Mouse (Mus musculus) macrophage (primary cell): ENCODE measurements around the gene Tssk3. TPM values are rescaled to one million over a fixed set of nuclear protein-coding genes. Genes with fewer than 3 reads are reported as not detected.
"Not testable (repeated sequence)": the region's sequence is repeated elsewhere in the genome, so short reads cannot be mapped to it uniquely, and the experiment has no call there.

ENCODE experiments used
- H3K27ac ChIP-seq: fragments of 350-480 bp; formaldehyde crosslinking; 2 replicates; pipeline ENCODE4 v1.9.0; 2021
- H3K36me3 ChIP-seq: fragments of 350-480 bp; formaldehyde crosslinking; 2 replicates; pipeline ENCODE4 v1.9.0; 2021; ENCODE audit errors: inconsistent target
- H3K4me3 ChIP-seq: fragments of 350-480 bp; formaldehyde crosslinking; 2 replicates; pipeline ENCODE4 v1.9.0; 2021; ENCODE audit errors: inconsistent target
- H3K79me2 ChIP-seq: fragments of 350-480 bp; formaldehyde crosslinking; 2 replicates; pipeline ENCODE4 v1.9.0; 2021; ENCODE audit errors: inconsistent target
- WGBS: methylation state at CpG from one replicate; pipeline ENCODE4 v1.1.7; 2026; ENCODE audit warnings: inconsistent platforms; ENCODE audit not compliant: missing documents; 5-methylcytosine and 5-hydroxymethylcytosine counted together
- polyA plus RNA-seq: library from polyadenylated mRNA; stranded (reverse); fragments of 250-400 nt; gene quantifications from 3 replicates; pipeline ENCODE4 v1.2.4, GENCODE M21; 2018; ENCODE audit warnings: inconsistent platforms

Gene Tssk3
- polyA plus RNA-seq, 1 experiment from 2014 or later, result not detected

- H3K79me2 ChIP-seq, result no peaks in the 10 kb centered on the region
- H3K4me3 ChIP-seq, result no peak overlapping the region
- WGBS, result 98% methylated on average over 3 of the region's 3 CpGs
- no peak overlapping the region for H3K27ac ChIP-seq
- peaks cover 73% of the 10 kb centered on the region for H3K36me3 ChIP-seq
Measured at GRCm38 (mm10) chr4:129479863-129480262, 11.0 kb downstream of the Tssk3 start.

- WGBS, result 97% methylated on average over 11 of the region's 11 CpGs
- Histone ChIP-seq H3K79me2 (no peaks in the 10 kb centered on the region), H3K27ac (no peak overlapping the region), H3K36me3 (peaks cover 73% of the 10 kb centered on the region), H3K4me3 (no peak overlapping the region)
Measured at GRCm38 (mm10) chr4:129476047-129476446, 14.8 kb downstream of the Tssk3 start.

DNA sequence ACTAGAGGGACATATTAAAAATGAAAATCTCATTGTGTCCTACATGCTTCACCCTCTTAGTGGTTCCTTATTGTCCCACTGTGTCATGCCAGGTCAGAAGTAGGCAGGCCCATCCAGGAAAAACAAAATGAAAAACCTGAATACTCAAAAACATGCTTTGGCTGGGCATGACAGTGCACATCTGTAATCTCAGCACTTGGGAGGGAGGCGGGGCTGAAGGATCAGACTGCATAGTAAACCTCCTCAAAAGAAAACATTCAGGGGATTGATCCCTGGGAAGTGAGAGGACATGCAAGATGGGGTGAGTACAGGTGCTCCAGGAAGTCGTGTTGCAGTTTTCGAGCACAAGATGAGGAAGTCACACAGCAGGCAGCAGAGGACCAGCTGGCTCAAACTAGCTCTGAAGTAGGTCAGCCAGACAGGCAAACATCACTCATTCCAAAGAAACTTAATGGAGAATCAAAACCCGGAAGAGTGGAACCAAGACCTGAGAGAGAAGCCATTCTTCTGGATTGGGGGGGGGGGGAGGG lies 26.5 kb downstream of the Tssk3 start:
- Histone ChIP-seq H3K27ac (no peak overlapping the region), H3K79me2 (peaks cover 29% of the 10 kb centered on the region), H3K4me3 (no peak overlapping the region), H3K36me3 (peaks cover 46% of the 10 kb centered on the region)
- 76% methylated on average over 4 of the region's 4 CpGs for WGBS

GRCm38 (mm10) chr4:129463097-129464059 lies 27.4 kb downstream of the Tssk3 start:
- no peak overlapping the region for H3K27ac ChIP-seq
- H3K36me3 ChIP-seq, result peaks cover 36% of the 10 kb centered on the region
- 90% methylated on average over 24 of the region's 24 CpGs for WGBS
- peaks cover 29% of the 10 kb centered on the region for H3K79me2 ChIP-seq
- H3K4me3 ChIP-seq, result no peak overlapping the region

DNA sequence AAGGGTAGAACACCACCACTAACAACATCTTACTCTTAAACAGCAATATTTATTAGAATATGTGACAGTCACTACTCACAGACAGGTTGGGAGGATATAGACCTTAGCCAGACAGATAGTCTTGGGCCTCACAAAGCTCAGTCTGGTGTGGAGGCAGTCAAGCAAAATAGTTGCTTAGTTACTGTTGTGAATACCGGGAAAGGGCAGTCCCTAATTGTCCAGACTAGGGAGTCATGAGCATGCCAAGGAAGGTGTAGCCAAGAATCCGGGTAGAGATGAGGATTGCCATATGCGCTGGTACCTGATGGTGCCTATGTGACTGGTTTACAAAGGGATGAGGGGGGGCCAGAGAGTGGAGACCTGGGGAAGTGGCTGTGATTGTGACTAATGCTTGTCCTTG lies 28.7 kb downstream of the Tssk3 start:
- peak overlapping the region; percentile 40 for H3K27ac ChIP-seq
- WGBS, result 45% methylated on average over 3 of the region's 3 CpGs
- peaks cover 24% of the 10 kb centered on the region; the same call in 1 of the 2 replicates for H3K36me3 ChIP-seq
- H3K79me2 ChIP-seq, result peaks cover 29% of the 10 kb centered on the region
- H3K4me3 ChIP-seq, result peak overlapping the region; percentile 81

DNA sequence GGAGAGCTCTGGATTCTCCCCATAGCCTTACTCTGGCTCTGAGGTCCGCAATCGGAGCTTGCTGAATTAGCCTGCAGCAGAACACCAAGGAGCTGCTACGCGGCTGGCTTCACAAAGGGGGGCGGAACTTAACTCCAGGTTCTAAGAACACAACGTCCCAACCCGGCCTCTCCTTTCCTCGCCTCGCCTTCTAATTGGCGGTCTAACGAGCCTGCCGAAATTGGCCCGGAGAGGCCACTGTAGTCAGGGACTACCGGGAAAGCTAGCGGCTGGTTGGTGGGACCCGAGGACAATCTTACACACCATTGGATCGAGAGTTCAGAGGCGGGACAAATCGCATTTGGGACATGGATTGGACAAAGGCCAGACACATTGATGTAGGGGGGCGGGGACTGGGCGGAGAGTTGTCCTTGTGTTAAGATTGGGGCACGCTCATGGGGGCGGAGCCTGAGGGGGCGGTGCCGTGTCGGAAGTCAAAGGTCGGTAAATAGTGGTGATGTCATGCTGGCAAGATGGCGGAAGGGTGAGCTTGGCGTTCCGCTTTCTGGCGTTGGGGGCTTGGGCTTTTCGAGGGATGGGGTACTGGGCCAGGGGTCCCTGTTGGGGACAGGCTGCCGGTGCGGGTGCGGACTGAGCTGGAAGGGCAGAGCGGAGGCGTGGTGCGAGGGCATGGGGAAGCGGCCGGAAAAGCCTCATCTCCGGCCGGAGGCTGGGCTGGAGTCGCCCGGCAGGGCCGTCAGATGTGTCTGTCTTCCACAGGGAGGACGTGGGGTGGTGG lies 29.4 kb downstream of the Tssk3 start, which contains the start of gene Bsdc1:
Gene Bsdc1, plus strand, starts transcription at position 399 of the 778 bp plus-strand sequence.
- WGBS, result under 1% methylated on average over 42 of the region's 46 CpGs
- peaks cover 29% of the 10 kb centered on the region for H3K79me2 ChIP-seq
- peak within 1 kb of the TSS; percentile 81 for H3K4me3 ChIP-seq
- H3K36me3 ChIP-seq, result peaks cover 16% of the 10 kb centered on the region; the same call in 1 of the 2 replicates
- peak within 1 kb of the TSS; percentile 40 for H3K27ac ChIP-seq

DNA sequence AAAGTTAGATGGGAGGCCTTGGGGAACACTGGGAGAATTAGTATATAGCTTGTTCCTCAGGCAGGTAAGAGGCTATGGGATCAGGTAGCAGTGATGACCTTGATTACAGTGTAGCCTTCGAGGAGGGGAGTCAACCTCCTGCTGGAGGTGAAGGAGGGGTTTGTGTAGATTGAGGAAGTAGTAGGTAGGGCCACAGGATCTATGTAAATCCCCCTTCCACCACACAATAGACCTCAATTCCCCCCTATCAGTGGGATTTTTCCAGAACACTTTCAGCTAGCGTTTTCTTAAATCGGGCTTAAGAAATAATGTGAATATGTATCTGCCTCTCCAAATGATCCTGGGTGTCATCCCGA lies 30.0 kb downstream of the Tssk3 start:
- peak overlapping the region; percentile 35; the same call in 1 of the 2 replicates for H3K27ac ChIP-seq
- WGBS, result 0% methylated on average over 4 of the region's 4 CpGs

DNA sequence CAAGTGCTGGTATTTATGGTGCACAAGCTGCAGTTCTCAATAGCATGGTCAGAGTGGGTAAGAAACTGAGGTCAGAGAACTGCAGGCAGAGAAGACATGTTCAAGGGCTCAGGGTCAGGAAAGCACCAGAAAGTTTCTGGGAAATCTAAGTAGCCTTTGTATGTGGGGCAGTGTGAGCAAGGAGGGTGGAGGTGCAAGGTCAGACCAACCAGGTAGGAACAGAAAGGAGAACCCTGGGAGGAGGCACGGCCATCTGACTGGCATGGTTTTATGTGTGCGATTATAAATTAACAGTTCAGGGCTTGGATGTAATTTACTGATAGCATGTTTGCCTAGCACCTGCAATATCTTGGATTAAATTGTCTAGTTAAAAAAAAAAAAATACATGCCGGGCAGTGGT lies 31.1 kb downstream of the Tssk3 start:
- 89% methylated on average over 3 of the region's 3 CpGs for WGBS
- H3K36me3 ChIP-seq, result no peaks in the 10 kb centered on the region; the same call in 1 of the 2 replicates
- H3K4me3 ChIP-seq, result no peak overlapping the region
- peaks cover 29% of the 10 kb centered on the region for H3K79me2 ChIP-seq
- H3K27ac ChIP-seq, result no peak overlapping the region

More for the DNA sequence above, 30.0 kb downstream of the Tssk3 start:
- peaks cover 29% of the 10 kb centered on the region for H3K79me2 ChIP-seq
- H3K4me3 ChIP-seq, result peak overlapping the region; percentile 81
- peaks cover 11% of the 10 kb centered on the region; the same call in 1 of the 2 replicates for H3K36me3 ChIP-seq

GRCm38 (mm10) chr4:129457311-129457710 lies 33.5 kb downstream of the Tssk3 start:
- H3K79me2 ChIP-seq, H3K36me3 ChIP-seq, H3K27ac ChIP-seq, H3K4me3 ChIP-seq: not testable (repeated sequence)
- 88% methylated on average over 2 of the region's 2 CpGs for WGBS

DNA sequence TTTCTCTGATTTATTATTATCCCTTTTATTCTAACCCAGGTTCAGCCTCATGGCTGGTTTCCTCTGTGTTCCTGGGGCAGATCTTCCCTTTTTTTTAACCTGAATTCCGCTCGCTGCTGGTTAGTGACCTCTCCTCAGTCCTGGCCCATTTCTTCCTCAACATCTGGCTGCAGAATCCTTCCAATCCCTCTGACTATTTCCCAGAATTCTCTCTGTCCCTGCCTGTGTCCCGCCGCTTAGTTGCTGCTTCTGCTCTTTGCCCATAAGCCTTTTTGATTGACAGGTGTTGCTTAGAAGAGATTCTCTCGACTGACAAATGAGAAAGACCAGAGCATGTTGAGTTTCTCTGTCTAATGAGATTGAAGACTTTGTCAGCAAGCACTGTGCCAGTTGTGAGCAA lies 34.7 kb downstream of the Tssk3 start:
- no peaks in the 10 kb centered on the region for H3K79me2 ChIP-seq
- H3K4me3 ChIP-seq, result no peak overlapping the region
- H3K27ac ChIP-seq, result no peak overlapping the region
- H3K36me3 ChIP-seq, result no peaks in the 10 kb centered on the region
- WGBS, result 83% methylated on average over 5 of the region's 5 CpGs

DNA sequence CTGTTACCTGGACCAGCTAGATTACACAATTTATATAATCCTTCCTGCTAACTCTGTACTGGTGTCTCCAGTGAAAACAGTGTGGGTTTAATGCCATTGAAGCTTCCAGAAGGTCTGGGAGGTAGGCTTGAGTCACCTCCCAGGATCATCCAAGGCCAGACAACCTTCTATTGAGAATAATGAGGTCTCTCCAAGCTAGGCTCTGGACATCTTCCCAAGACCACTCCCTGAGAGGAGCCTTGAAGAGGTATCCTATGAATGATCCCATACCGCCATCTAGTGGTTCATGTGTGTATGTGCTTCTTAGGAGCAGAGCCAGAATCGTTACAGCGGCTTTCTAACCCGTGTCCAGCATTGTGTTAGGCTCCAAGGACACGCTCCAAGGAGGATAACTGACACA lies 35.6 kb downstream of the Tssk3 start:
- Histone ChIP-seq H3K79me2 (no peaks in the 10 kb centered on the region), H3K4me3 (no peak overlapping the region), H3K36me3 (no peaks in the 10 kb centered on the region), H3K27ac (no peak overlapping the region)
- WGBS, result 4% methylated on average over 5 of the region's 5 CpGs

DNA sequence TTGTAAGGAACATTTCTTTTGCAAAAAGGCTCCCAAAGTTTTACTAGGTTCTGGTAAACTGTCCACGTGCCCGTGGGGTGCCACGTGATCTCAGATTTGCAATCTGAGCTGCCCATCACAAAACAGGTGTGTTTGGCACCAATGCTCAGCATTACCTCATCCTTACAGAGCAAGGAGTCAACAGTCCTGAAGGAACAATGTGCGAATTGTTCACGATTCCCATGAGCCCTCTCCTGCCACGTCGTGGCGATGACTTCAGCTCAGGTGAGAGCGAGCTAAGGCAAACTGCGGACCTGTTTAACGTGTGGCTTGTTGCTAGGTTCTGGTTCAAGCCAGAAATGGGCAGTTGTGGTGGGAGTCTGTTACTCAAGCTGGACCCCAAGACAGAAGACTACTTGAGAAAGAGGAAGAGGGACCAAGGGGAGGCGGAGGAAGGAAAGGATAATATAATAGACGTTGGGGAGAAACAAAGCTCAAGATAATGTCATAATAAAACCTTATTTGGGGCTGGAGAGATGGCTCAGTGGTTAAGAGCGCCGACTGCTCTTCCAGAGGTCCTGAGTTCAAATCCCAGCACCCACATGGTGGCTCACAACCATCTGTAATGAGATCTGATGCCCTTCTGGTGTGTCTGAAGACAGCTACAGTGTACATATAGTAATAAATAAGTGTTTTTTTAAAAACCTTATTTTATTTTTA lies 39.2 kb downstream of the Tssk3 start:
- Histone ChIP-seq H3K27ac (no peak overlapping the region), H3K36me3 (no peaks in the 10 kb centered on the region), H3K4me3 (no peak overlapping the region), H3K79me2 (no peaks in the 10 kb centered on the region)
- 61% methylated on average over 14 of the region's 15 CpGs for WGBS

GRCm38 (mm10) chr4:129450851-129451250 lies 40.0 kb downstream of the Tssk3 start:
- Histone ChIP-seq H3K4me3 (no peak overlapping the region), H3K79me2 (no peaks in the 10 kb centered on the region), H3K36me3 (no peaks in the 10 kb centered on the region), H3K27ac (no peak overlapping the region)
- 63% methylated on average over 2 of the region's 2 CpGs for WGBS

GRCm38 (mm10) chr4:129448713-129449112 lies 42.1 kb downstream of the Tssk3 start:
- no peak overlapping the region for H3K27ac ChIP-seq
- H3K36me3 ChIP-seq, result no peaks in the 10 kb centered on the region
- no peak overlapping the region for H3K4me3 ChIP-seq
- 93% methylated on average over 6 of the region's 6 CpGs for WGBS
- no peaks in the 10 kb centered on the region for H3K79me2 ChIP-seq
